Mouse (Mus musculus) forebrain, embryonic 11.5 days (tissue): Measurements from ENCODE around the gene Col7a1. TPM values are rescaled to one million over a fixed set of nuclear protein-coding genes. Genes with fewer than 3 reads are reported as not detected.

Experiments used
- ATAC-seq: fragments of 200-750 bp; cut with Nextera tagmentation; replicated peaks from 2 replicates; pipeline ENCODE4 v1.8.0; 2017; ENCODE audit warnings: moderate TSS enrichment; ENCODE audit not compliant: low FRiP score
- DNase-seq: peaks from one replicate; pipeline ENCODE4 v3.0.0-alpha.2; 2017; ENCODE audit warnings: low spot score
- H3K27ac ChIP-seq: fragments of 300-500 bp; sonication (generic); 2 replicates; pipeline ENCODE4 v1.5.1; 2014; ENCODE audit warnings: low read depth, low read length
- H3K27me3 ChIP-seq: fragments of 300-500 bp; sonication (generic); 2 replicates; pipeline ENCODE4 v1.6.1; 2014; ENCODE audit warnings: mild to moderate bottlenecking, low read length, mixed read lengths; ENCODE audit not compliant: control insufficient read depth, insufficient read depth
- H3K36me3 ChIP-seq: fragments of 300-500 bp; sonication (generic); 2 replicates; pipeline ENCODE4 v1.6.1; 2014; ENCODE audit warnings: mild to moderate bottlenecking, low read length, moderate library complexity, mixed read lengths; ENCODE audit not compliant: control insufficient read depth, insufficient read depth
- H3K4me1 ChIP-seq: fragments of 300-500 bp; sonication (generic); replicated peaks from 2 replicates; pipeline ENCODE4 v1.6.1; 2014; ENCODE audit warnings: low read length, mixed read lengths; ENCODE audit not compliant: control insufficient read depth, insufficient read depth
- H3K4me2 ChIP-seq: fragments of 300-500 bp; sonication (generic); 2 replicates; pipeline ENCODE4 v1.6.1; 2014; ENCODE audit warnings: low read depth, mild to moderate bottlenecking, low read length, moderate library complexity, mixed read lengths; ENCODE audit not compliant: severe bottlenecking
- H3K4me3 ChIP-seq: fragments of 300-500 bp; sonication (generic); 2 replicates; pipeline ENCODE4 v1.5.1; 2014; ENCODE audit warnings: low read depth, low read length
- H3K9ac ChIP-seq: fragments of 300-500 bp; sonication (generic); 2 replicates; pipeline ENCODE4 v1.6.1; 2014; ENCODE audit warnings: low read length
- H3K9me3 ChIP-seq: fragments of 300-500 bp; sonication (generic); 2 replicates; pipeline ENCODE4 v1.6.1; 2016; ENCODE audit warnings: low read length, mixed read lengths; ENCODE audit not compliant: control insufficient read depth
- WGBS: fragments of 180-500 bp; shearing (Covaris S2); extraction: QIAGEN DNeasy Blood & Tissue Kit; methylation state at CpG from one replicate; pipeline ENCODE4 v1.1.7; 2014; 5-methylcytosine and 5-hydroxymethylcytosine counted together
- polyA plus RNA-seq: library from polyadenylated mRNA; unstranded; fragments of >200 nt; fragmentation: Nextera tagmentation; extraction: Ambion mirVana; gene quantifications from 2 replicates; pipeline ENCODE4 v1.2.1, GENCODE M21; 2014

The Col7a1 gene
- polyA plus RNA-seq, 1 experiment from 2014 or later: 2.2 TPM

DNA sequence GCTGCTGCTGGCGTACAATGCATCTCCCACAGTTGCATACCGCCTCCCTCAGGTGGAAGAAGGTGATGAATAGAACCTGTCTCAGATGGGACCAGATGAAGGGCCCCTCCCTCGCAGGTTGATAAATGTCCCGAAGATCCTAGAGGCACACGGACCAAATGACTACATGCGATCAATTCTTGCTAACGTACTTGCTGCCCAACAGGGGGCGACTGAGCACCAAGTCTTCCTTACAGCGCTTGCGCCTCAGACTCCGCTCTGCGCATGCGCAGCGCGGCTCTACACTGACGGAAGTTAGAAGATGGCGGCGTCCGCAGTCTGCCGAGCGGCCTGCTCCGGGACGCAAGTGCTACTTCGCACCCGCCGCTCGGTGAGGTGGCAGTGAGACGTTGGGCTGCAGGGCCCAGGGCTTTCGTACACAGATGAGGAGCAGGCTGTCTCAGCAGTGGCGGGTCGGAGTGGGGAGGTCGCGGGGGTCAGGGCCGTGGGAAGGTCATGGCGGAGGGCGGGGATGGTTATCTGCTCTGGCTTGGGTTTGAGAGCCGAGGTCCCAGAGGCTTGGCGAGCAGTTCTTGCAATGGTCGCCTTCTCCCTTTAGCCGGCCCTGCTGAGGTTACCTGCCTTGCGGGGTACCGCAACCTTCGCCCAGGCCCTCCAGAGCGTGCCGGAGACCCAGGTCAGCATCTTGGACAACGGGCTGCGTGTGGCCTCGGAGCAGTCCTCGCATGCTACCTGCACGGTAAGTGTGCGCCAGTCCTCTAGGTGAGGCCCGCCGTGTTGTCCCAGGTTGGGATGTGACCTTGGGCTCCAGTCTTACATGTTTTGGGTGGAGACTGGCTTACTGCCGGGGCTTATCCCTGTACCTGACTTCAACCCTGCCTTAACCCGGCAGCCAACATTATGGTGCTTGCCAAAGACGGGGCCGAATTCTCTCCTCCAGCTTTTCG, 16.7 kb upstream of the Col7a1 start, which contains the start of gene Uqcrc1:
Gene Uqcrc1 (plus strand): TSS at position 216 of the 947 bp plus-strand sequence.
- peak within 1 kb of the TSS; percentile 92 for H3K9ac ChIP-seq
- no peak within 1 kb of the TSS for H3K27ac ChIP-seq
- peak within 1 kb of the TSS; percentile 87 for H3K4me2 ChIP-seq
- no peaks in the 10 kb centered on the region for H3K9me3 ChIP-seq
- DNase-seq: peak; percentile 98
- peaks cover 4% of the 10 kb centered on the region; the same call in 1 of the 2 replicates for H3K36me3 ChIP-seq
- peaks cover 3% of the 10 kb centered on the region; the same call in 1 of the 2 replicates for H3K4me1 ChIP-seq
- no peaks in the 10 kb centered on the region for H3K27me3 ChIP-seq
- peak within 1 kb of the TSS; percentile 95 for H3K4me3 ChIP-seq
- 1% methylated on average over 58 of the region's 58 CpGs for WGBS
- ATAC-seq: peak; percentile 88

DNA sequence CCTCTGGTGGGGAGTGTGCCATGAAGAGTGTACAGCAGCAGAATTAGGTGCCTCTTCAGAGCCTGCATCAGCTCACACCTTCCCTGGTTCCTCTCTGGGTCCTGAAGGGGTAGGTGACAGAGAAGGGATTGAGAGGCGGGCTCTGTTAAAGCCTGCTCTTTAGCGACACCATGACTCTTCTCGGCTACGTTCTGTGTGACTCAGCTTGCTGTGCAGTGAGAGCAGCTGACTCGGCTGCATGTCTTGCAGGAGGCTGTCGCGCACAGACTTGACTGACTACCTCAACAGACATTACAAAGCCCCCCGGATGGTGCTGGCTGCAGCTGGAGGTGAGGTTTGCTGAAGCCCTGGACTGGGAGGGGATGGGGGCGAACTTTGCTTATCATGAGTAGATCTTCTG, 8.3 kb upstream of the Col7a1 start:
- H3K9ac ChIP-seq: no peak overlapping the region
- no peak overlapping the region for H3K4me3 ChIP-seq
- H3K4me1 ChIP-seq: no peaks in the 10 kb centered on the region
- DNase-seq: no peak
- no peak for ATAC-seq
- H3K36me3 ChIP-seq: peaks cover 16% of the 10 kb centered on the region
- WGBS: 83% methylated on average over 9 of the region's 9 CpGs
- H3K4me2 ChIP-seq: no peak overlapping the region
- no peak overlapping the region for H3K27ac ChIP-seq
- H3K9me3 ChIP-seq: no peaks in the 10 kb centered on the region
- no peaks in the 10 kb centered on the region for H3K27me3 ChIP-seq

DNA sequence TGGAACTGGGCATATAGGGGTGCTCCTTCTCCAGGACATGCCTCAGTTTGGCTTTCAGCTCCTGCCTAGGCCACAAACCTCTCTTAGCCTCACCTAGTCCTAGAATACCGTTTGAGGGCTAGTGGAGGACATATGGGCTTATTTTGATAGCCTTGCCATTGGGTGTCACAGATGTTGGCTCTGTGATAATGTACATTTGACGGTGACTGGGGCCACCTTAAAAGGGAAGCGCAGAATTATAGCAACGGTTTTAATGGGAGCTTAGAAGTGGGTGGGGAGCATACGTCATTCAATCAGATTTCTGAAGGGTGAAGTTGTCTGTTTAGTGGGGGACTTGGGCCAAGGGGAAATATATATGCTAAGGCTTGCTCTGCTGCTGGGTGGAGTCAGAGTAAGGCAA, 7.8 kb upstream of the Col7a1 start:
- Histone ChIP-seq H3K9me3 (no peaks in the 10 kb centered on the region), H3K9ac (no peak overlapping the region), H3K4me3 (no peak overlapping the region), H3K4me2 (no peak overlapping the region), H3K4me1 (no peaks in the 10 kb centered on the region), H3K27ac (no peak overlapping the region), H3K36me3 (peaks cover 16% of the 10 kb centered on the region), H3K27me3 (no peaks in the 10 kb centered on the region)
- 85% methylated on average over 5 of the region's 5 CpGs for WGBS
- DNase-seq (no peak), ATAC-seq (no peak)

DNA sequence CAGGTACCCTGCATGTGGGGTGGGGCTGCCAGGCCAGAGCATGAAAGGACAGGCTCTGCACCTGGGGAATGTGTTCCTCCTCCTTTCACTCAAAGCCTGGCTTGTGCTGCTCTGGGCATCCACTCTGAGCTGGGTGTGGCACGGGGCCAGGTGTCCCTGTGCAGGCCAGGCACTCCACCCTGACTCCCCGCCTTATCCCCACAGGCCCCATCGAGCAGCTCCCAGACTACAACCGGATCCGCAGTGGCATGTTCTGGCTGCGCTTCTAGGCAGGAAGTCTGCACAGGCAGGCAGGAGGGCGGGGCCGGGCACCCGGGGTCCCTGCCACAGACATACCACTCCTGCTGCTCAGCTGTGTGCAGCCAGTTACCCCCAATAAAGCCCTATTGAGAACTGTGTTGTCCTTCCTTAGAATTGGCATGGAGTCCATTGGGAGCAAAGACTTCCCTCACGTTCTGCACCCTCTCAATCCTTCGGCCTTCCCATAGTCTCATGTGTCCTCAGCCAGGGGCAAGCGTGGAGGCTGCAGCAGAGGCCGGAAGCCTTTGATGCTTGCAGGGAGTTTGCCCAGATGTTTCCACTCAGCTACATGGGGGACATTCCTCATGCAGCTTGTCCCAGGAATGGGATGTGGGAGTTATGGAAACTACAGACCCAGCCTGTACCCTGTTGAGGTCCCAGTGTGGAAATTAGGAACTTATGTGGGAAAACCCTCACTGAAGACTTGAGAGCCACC, 4.0 kb upstream of the Col7a1 start:
- Histone ChIP-seq H3K27ac (no peak overlapping the region), H3K4me1 (no peaks in the 10 kb centered on the region; the same call in 1 of the 2 replicates), H3K27me3 (peaks cover 8% of the 10 kb centered on the region), H3K9ac (no peak overlapping the region), H3K36me3 (peaks cover 7% of the 10 kb centered on the region; the same call in 1 of the 2 replicates), H3K4me2 (no peak overlapping the region), H3K4me3 (no peak overlapping the region), H3K9me3 (no peaks in the 10 kb centered on the region)
- WGBS: 82% methylated on average over 13 of the region's 13 CpGs
- no peak for ATAC-seq
- DNase-seq: no peak

DNA sequence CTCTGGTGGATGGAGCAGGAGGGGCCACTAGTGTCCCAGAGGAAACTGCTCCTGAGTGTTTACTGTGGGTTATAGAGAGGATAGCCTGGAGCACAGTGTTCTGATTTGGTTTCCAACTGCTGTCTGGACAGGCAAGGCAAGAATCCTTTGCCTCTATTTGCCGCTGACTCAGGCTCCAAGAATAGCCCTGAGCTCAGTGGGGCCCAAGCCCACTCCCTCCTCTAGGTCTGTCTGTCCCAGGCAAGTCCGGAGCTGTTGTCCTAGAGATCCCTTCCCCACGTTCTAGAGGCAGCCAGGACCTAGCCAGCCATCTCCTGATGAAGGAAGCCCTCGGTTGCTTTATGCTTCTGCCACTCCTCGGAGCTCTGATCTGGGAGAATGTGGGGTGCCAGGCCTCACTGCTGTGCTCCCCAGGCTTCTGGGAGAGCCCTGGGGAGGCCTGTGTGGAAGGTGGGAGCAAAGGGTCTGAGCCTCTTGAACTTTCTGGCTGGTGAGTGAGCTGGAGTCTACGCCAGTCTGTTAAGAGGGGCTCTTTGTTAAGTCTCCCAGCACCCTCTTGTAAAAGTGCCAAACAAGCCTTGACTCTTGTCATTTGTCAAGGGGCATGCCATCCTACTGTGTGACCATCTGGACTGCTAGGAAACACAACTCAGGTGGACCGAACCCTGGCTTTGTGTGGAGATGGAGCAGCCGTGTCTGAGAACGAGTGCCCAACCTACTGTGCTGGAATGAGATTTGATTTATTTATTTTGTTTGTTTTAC, 3.2 kb upstream of the Col7a1 start:
- Histone ChIP-seq H3K9ac (no peak overlapping the region), H3K27ac (peak overlapping the region; percentile 37; the same call in 1 of the 2 replicates), H3K4me1 (no peaks in the 10 kb centered on the region; the same call in 1 of the 2 replicates), H3K4me2 (no peak overlapping the region), H3K4me3 (no peak overlapping the region), H3K27me3 (peaks cover 8% of the 10 kb centered on the region), H3K9me3 (no peaks in the 10 kb centered on the region), H3K36me3 (peaks cover 7% of the 10 kb centered on the region; the same call in 1 of the 2 replicates)
- ATAC-seq: no peak
- DNase-seq: no peak
- WGBS: 85% methylated on average over 9 of the region's 9 CpGs

DNA sequence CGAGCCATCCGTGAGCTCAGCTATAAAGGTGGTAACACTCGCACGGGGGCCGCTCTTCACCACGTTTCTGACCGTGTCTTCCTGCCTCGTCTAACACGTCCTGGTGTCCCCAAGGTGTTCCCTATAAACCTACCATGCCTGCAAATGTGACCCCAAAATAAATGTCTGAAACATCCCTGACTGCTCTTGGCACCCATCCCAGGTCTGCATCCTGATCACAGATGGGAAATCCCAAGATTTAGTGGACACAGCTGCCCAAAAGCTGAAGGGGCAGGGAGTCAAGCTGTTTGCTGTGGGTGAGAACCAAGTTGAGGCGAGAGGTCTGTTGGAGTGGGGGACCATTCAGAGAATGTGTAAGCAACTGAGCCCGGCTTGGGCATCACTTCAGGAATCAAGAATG, 1.9 kb downstream of the Col7a1 start:
- H3K4me2 ChIP-seq: no peak overlapping the region
- 94% methylated on average over 11 of the region's 11 CpGs for WGBS
- no peak overlapping the region for H3K27ac ChIP-seq
- no peaks in the 10 kb centered on the region; the same call in 1 of the 2 replicates for H3K36me3 ChIP-seq
- H3K9me3 ChIP-seq: no peaks in the 10 kb centered on the region
- no peak for ATAC-seq
- DNase-seq: no peak
- no peak overlapping the region for H3K9ac ChIP-seq
- peaks cover 8% of the 10 kb centered on the region for H3K27me3 ChIP-seq
- no peak overlapping the region for H3K4me3 ChIP-seq
- no peaks in the 10 kb centered on the region; the same call in 1 of the 2 replicates for H3K4me1 ChIP-seq

DNA sequence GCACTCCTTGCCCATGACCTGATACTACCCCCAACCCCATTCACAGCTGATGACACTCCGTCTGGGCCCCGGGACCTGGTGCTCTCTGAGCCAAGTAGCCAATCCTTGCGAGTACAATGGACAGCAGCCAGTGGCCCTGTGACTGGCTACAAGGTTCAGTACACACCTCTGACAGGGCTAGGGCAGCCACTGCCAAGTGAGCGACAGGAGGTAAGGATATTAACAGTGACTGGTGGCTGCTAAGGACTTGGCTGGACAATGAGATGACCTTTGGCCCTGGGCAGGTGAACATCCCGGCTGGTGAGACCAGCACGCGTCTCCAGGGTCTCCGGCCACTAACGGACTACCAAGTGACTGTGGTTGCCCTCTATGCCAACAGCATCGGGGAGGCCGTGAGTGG, 2.5 kb downstream of the Col7a1 start:
- Histone ChIP-seq H3K27me3 (peaks cover 8% of the 10 kb centered on the region), H3K9ac (no peak overlapping the region), H3K36me3 (no peaks in the 10 kb centered on the region), H3K4me2 (no peak overlapping the region), H3K27ac (no peak overlapping the region), H3K4me1 (no peaks in the 10 kb centered on the region; the same call in 1 of the 2 replicates), H3K4me3 (no peak overlapping the region), H3K9me3 (no peaks in the 10 kb centered on the region)
- DNase-seq (no peak), ATAC-seq (no peak)
- 88% methylated on average over 11 of the region's 11 CpGs for WGBS

DNA sequence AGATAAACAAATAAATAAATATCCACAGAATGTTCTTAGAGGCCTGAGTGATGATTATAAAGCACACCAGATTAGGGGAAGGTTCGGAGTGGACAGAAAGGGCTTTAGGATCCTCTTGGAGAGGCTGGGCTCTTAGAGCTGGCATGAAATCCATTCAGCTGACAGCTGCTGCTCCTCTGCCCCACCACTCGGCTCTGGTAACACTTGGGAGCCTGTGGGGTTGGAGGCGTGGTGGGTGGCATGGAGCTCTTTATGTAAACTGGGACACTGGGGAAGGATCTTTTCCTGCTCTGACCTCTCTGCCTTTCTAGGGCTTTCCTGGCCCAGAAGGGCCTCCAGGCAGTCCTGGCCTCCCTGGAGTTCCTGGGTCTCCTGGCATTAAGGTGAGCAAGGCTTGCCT, 10.2 kb downstream of the Col7a1 start:
- Histone ChIP-seq H3K27ac (no peak overlapping the region), H3K4me1 (no peaks in the 10 kb centered on the region), H3K4me2 (no peak overlapping the region), H3K9ac (no peak overlapping the region), H3K27me3 (no peaks in the 10 kb centered on the region), H3K36me3 (no peaks in the 10 kb centered on the region), H3K9me3 (no peaks in the 10 kb centered on the region), H3K4me3 (no peak overlapping the region)
- DNase-seq: no peak
- no peak for ATAC-seq
- WGBS: 84% methylated on average over 3 of the region's 3 CpGs
